ENCODE assay signal across 18 mouse cellular contexts in genomic region chr5:125028911-125029310, GRCm38 (mm10). TPM values are rescaled to one million over a fixed set of nuclear protein-coding genes. Genes with fewer than 3 reads are reported as not detected.
"Had no signal": no experiment of that assay in that cellular context is flagged by ENCODE, and none has a peak within 500 bp of the region (broad histone marks: within the 10 kb centered on the region; RNA-seq: fewer than 3 reads in every experiment).

No protein-coding gene starts in this region.

- DNase-seq: lung, adult 18-20 months; lung, embryonic 14.5 days; lung, postnatal 14 days; lung, postnatal 4 days; right cerebral cortex, postnatal 14 days; thymus, adult 2 months; thymus, postnatal 25 days; thymus, postnatal 4 days had no signal

- ATAC-seq: midbrain, embryonic 15.5 days had no signal

- H3K4me2 ChIP-seq: lung, embryonic 14.5 days; midbrain, embryonic 12.5 days; midbrain, embryonic 15.5 days; neural tube, embryonic 12.5 days; stomach, embryonic 15.5 days had no signal

- H3K4me3 ChIP-seq: midbrain, embryonic 10.5 days; midbrain, embryonic 12.5 days; midbrain, embryonic 15.5 days; neural tube, embryonic 12.5 days; stomach, embryonic 15.5 days had no signal

- H3K4me1 ChIP-seq: midbrain, embryonic 10.5 days; midbrain, embryonic 12.5 days; midbrain, embryonic 15.5 days; neural tube, embryonic 12.5 days; stomach, embryonic 15.5 days had no signal

- H3K9ac ChIP-seq: liver, embryonic 14.5 days; lung, embryonic 14.5 days; midbrain, embryonic 12.5 days; midbrain, embryonic 15.5 days; neural tube, embryonic 12.5 days; stomach, embryonic 15.5 days had no signal

- H3K9me3 ChIP-seq: midbrain, embryonic 10.5 days; midbrain, embryonic 12.5 days; midbrain, embryonic 15.5 days; neural tube, embryonic 12.5 days; stomach, embryonic 15.5 days had no signal

- H3K27me3 ChIP-seq: midbrain, embryonic 12.5 days; midbrain, embryonic 15.5 days; neural tube, embryonic 12.5 days; stomach, embryonic 15.5 days had no signal

- H3K27ac ChIP-seq: liver, embryonic 14.5 days; midbrain, embryonic 10.5 days; midbrain, embryonic 12.5 days; midbrain, embryonic 15.5 days; neural tube, embryonic 12.5 days; stomach, embryonic 15.5 days; stomach, postnatal 0 days had no signal

RNA-seq across cellular contexts. Expression of gene Rflna, which starts 25.9 kb away (rescaled TPM):
- total RNA-seq: megakaryocyte, adult 5-6 weeks; megakaryocyte-erythroid progenitor cell, adult 5-6 weeks; neutrophil, adult 5-6 weeks had no signal
